Mouse (Mus musculus): ENCODE results near the gene Mpp2. TPM values are rescaled to one million over a fixed set of nuclear protein-coding genes. Genes with fewer than 3 reads are reported as not detected.

Gene Mpp2
- 100 to 1,000 TPM; 149 TPM for total RNA-seq (2021)

DNA sequence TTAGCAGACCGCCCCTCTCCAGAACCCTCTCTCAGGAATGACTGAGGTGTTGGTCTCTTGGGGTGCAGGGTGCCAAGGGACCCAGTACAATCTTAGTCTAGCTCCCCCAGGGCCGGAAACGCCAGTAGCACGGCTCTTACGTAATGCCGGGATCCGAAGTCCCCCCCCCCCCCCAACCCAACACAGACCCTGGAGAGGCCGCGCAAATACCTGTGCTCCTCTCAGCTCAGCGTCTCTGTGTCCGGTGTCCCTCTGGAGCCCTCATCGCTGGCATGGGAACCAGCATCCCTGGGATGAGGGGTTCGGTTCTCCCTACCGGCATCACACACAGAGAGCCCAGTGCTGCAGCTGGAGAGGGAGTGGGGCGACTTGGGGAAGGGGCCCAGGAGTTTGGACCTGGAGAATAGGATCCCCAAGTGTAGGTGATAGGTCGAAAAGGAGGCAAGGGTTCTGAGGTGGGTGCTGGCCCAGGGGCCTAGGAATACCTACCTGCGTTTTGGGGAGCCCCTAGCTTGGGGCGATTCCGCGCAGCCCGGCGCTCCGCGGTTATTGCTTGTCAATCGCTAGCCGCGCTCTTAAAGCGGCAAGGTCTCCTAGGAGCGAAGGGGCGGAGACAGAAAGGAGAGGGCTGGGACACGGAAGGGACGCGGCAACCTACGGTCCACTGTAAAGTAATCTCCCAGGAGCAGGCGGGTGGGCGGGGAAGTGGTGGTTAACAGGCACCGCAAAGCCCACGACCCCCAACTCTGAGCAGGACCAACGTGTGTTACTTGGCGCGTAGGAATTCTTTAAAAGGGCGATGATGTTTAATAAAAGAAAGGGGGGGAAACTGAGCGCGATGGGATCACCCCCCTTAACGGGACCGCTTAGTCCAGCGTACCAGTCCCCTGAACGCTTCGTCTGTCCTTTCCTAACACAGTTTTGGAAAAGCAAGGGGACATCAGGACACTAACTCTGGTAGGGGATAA is at the start of gene Mpp2:
Gene Mpp2 (minus strand): TSS at position 585 of the 968 bp plus-strand sequence.
- DNase-seq (ENCODE audit: extremely low spot score in 1 of 2, low spot score in 1 of 2) = peak; percentile 64 to 65

DNA sequence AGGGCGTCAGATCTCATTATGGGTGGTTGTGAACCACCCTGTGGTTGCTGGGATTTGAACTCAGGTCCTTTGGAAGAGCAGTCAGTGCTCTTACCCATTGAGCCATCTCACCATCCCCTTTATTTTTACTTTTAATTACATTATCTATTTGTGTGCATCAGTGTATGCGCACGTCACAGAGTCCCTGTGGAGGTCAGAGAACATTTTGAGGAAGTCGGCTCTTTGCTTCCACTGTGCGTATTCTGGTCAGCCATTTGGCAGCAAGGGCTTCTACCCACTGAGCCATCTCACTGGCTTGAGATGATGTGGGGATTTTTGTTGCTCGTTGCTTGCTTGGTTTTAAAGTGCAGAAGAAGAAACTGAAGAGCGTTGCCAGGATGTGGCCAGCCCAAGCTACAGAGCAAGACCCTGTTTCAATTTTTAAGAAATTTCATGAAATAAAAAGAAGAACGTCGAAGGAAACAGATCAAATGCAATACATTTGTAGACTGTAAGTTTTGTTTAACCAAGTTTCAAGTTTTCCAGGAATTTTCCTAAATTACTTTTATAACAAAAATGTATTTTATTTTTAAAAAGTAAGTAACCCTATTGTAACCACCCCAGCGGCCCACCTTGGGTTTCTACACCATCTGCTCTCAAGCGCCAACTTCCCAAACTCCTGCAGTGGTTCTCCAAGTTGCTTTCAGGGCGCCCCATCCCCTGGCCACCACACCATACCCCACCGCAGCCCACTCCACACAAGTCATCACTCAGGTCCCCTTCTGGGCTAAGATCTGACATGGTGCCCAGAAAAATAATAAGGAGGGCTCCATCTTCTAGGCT is 49.5 kb upstream of the Mpp2 start:
- peak in 1 of 2 experiments; percentile 33 for DNase-seq (ENCODE audit: extremely low spot score in 1 of 2, low spot score in 1 of 2)

DNA sequence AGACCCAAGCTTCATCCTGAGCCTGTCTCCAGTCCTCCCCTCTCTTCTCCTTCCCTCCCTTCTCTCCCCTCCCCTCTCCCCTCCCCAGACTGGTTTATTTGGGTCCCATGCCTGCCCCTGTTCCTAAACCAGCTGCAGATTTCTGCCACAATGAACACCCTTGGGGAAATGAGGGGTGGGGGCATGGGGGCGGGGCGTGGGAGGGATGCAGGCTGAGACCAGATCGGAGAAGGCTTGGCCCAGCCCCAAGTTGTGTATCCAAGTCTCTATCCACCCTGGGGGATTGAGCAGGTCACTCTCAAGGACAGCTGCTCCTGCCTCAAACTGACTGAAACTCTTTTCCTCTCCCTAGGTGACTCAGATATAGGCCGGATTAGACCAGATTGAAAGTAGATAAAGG is 46.2 kb upstream of the Mpp2 start:
- DNase-seq (ENCODE audit: extremely low spot score in 1 of 2, low spot score in 1 of 2) = no peak

DNA sequence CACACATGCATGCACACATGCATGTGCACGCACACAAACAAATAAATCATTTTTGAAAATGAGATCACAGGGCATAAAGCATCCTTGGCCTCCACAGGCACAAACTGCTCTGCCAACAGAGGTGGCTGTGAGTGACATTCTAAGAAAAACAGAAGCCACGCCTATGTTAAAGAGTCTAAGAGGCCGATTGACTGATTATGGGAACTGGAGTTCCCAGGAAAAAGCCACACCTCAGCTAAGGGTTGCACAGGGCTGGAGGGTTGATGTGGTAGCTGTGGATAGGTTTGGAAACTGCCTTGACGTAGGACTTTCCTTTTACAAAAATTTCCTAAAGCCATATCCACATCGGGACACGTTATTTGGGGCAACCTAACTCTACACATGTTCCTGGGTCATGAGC is 29.1 kb upstream of the Mpp2 start:
- no peak for DNase-seq (ENCODE audit: extremely low spot score in 1 of 2, low spot score in 1 of 2)

DNA sequence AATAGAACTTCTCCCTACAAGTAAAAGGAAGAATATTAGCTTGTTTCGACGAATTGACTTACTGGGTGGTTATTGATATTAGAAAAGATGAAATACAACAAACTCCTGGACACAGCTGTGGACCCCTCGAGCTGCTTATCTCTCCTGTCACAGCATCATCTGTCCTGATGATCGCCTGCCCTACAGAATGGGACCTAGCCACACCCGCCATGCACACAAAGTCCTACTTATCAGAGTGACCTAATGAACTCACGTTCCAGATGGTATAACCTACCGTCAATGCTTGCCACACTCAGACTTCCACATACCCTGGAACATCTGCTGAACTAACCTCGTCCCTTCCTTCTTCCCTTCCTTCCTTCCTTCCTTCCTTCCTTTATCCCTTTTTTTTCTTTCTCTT is 27.9 kb upstream of the Mpp2 start:
- no peak for DNase-seq (ENCODE audit: extremely low spot score in 1 of 2, low spot score in 1 of 2)

DNA sequence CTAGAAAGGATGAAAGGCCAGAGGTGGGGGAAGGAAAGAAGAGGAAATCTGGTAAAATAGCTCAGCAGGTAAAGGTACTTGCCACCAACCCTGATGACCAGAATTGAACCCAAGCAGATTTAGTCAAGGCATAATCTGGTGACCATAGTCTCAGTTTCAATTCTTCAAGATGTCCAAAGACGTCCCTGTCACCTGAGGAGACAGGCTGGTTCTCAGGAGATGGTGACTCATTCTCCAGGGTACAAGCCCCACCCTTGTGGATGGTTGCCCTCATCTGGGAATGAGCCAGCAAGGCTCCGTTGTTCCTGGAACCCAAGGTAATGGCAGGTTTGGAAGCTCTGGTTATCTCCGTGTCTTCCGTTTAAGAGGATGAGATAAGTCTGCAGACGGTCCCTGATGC is 23.3 kb upstream of the Mpp2 start:
- DNase-seq (ENCODE audit: extremely low spot score in 1 of 2, low spot score in 1 of 2) = no peak

DNA sequence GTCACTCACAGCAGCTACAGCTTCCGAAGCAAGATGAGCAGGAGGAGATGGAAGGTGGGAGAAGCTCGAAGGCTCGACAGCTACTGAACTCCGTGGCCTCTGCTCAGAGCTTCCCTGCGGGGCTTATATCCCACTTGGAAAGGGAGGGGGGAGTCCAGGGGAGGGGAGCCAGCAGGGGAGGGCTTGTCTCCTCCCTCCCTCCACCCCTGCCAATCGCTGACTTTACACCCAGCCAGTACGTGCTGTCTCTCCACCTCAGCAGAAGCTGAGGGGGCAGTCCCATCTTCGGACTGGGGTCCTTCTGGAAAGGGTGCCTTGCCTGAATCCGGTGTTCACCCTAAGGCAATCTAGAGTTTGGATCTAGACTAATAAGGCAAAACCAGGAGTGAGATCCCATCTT is 19.4 kb upstream of the Mpp2 start, which contains the start of gene Pyy:
Gene Pyy (minus strand): TSS at position 101 of the 400 bp plus-strand sequence.
- no peak for DNase-seq (ENCODE audit: extremely low spot score in 1 of 2, low spot score in 1 of 2)

DNA sequence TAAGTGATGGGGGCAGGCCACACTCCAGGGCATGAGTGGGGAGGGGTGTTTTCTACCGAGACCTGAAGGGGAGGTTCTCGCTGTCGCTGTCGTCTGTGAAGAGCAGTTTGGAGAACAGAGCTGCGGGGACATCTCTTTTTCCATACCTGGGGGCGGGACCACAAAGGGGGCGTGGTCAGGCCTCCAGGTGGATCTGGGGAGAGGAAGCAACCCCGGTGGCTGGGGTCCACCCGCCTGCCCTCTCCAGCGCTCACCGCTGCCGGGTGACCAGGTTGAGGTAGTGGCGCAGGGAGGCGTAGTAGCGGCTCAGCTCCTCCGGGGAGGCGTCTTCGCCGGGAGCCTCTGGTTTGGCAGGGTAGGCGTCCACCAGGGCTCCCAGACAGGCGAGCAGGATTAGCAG is 18.6 kb upstream of the Mpp2 start:
- no peak for DNase-seq (ENCODE audit: extremely low spot score in 1 of 2, low spot score in 1 of 2)

DNA sequence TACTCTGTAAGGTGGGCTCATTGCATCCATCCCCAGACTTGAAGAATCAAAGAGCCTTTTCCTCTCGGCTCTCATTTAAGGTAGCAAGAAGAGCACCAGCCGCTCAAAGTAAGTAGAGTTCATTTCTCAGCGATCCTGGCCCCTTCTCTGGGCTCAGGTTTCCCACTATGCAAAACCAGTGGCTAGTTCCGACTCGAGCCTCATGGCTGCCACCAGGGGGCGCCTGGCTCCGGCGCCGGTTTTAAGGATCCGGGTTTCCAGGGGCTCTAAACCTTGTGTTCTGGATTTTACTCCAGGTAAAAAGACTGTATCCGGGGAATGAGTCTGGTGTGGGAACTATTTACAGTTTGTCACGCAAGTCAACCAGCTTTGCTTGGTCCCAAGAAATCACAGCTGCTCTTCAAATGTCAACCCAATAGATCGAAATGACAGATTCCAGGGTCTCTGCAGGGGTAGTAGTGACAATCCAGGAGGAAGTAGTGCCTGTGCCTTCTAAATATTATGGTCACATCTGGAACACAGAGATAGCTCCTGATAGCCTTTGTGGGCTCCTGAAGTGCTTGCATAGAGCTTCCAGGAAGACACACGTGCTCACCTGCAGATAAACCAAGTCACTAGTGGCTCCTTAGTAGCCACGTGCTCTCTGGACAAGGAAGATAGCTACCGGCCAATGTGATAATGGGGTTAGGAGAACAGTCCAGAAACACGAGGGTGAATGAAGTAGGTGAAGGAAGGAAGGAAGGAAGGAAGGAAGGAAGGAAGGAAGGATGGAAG is 14.4 kb upstream of the Mpp2 start:
- DNase-seq (ENCODE audit: extremely low spot score in 1 of 2, low spot score in 1 of 2) = peak; percentile 39 to 80

DNA sequence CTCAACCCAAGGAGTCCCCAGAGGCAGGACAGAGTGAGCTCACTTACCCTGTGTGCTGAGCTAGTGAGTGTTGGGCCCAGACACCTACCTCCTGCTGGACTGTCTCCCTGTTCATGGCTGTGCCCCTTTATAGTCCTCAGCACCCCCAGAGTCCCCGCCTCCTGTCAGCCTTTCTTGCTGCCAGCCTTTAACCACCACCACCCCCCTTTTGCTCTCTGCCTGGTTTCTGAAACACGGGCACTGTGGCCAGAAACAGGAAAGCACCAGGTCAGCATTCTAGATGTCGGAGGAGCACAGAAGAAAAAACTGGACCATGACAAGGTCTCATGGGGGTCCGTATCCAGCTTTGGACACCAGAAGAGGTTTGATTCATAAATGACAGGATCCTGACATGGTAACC is 12.9 kb upstream of the Mpp2 start, which contains the start of gene Ppy:
Gene Ppy (minus strand): TSS at position 101 of the 400 bp plus-strand sequence.
- DNase-seq (ENCODE audit: extremely low spot score in 1 of 2, low spot score in 1 of 2) = no peak

DNA sequence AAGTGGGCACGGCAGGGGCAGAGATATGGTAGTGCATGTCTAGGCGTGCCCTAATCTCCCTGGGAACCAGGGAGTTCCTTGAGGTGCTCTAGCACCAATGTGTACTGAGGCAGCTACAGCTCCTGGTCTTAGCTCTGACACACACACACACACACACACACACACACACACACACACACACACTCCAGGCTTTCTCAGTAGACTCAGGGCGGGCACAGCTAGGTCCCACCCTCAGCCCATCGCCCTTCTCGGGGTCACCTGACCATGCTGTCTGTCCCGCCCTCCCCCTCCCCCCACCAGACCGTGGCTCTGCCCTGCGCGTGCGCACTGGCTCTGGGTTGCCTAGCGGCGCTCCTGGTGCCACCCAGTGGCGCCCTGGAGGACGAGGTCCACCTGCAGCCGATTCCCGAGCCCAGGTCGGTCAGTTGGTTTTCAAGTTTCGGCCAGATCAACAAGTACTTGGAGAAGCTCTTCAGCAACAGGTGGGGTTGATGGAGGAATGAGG is 8.6 kb upstream of the Mpp2 start:
- peak; percentile 61 to 71 for DNase-seq (ENCODE audit: extremely low spot score in 1 of 2, low spot score in 1 of 2)

DNA sequence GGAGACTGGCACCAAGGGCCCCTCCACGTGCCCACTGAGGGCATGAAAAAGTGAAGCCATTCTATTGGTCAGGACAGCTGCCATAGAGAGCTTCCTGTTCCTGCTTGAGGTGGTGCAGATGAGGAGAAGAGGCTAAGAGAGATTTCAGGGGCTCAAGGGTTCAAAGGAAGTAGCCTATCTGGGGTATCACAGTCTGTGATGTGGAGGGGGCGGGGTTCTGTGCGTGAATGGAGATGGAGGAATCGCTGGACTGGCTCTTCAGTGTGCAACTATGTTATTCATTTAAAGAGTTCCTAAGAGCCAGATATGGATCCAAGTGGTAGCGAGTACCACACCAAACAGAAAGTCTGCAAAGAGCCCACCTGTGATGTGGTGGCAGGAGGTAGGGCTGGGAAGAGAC is 8.1 kb upstream of the Mpp2 start:
- no peak for DNase-seq (ENCODE audit: extremely low spot score in 1 of 2, low spot score in 1 of 2)

DNA sequence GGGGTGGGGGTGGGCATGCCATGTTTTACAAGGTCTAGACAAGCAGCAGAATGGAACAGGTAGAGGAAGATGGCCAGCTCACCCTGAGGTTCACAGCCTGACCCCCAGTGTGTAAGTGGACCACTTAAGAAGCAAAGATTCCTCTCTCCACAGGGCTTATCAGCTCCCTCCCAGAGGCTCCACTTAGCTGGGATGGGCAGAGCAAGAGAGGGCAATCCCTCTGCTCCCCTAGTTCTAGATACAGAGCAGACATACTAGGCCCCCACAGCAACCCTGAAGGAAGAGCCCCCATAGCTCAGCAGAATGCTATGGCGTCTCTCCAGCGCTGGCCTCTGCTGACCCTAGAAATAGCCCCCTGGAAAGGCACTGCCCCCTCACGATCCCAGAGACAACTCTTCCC is 7.4 kb upstream of the Mpp2 start:
- DNase-seq (ENCODE audit: extremely low spot score in 1 of 2, low spot score in 1 of 2) = no peak

DNA sequence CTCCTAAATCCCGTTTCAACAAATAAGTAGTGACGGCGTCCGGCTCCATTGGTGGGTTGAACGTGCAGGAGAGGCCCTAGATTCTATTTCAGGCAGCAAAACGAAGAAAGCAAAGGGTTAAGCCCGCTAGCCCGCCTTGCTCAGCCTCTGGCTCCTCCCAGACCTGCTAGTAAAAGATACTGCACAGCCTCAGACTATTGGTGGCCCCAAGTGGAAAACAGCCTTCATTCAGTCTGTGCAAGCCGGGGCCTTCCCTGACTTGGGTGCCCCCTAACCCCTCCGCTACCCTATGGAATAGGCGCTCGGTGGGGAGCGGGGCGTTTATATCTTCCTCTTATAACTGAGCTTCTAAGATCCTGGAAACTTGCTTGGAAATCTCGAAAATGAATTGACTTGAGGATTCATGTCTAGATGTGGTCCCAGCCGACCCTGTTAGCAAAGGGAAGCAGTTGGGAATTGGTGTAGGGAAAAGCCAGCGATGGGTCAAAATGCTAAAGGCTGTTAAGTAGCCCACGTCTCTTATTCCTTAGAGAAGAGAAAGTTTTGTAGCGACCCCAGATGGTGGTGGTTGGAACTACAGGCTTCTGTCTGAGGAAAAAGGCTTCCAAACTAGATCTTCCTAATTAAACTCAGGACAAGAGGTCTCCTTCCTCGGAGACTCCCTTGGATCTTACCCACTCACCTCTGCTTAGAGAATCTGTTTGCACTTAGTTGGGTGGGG is 933 bp upstream of the Mpp2 start:
- peak; percentile 58 to 88 for DNase-seq (ENCODE audit: extremely low spot score in 1 of 2, low spot score in 1 of 2)

DNA sequence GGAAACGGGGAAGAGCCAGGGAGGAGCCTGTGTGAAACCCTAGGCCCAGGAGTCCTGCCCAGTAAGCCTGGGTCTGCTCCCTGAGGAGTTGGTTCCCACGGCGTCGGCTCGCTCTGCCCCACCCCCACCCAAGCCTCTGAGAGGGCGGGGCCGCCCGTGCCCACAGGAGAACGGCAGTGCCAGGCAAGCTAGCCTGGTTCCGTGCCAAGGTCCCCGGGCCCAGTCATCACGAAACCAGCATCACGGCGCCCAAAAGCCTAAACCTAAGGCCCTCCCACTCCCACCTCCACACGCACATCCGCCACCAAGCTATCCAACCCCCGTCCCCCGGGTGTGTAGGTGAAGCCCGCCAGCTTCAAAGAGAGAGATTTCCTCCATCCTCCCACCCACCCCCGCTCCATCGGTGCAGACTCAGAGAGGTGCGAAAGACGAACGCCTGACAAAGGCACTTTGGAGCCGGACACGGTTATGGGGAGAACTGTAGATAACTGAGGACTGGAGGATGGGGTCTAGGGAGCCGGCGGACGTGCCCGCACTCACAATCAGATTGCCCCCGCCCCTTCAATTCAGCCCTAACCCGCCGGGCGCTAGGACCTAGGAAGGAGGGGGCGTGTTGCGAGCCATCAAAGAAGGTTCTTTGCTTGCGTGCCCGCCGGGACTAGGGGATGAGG is 1.1 kb downstream of the Mpp2 start:
- peak; percentile 76 to 81 for DNase-seq (ENCODE audit: extremely low spot score in 1 of 2, low spot score in 1 of 2)

DNA sequence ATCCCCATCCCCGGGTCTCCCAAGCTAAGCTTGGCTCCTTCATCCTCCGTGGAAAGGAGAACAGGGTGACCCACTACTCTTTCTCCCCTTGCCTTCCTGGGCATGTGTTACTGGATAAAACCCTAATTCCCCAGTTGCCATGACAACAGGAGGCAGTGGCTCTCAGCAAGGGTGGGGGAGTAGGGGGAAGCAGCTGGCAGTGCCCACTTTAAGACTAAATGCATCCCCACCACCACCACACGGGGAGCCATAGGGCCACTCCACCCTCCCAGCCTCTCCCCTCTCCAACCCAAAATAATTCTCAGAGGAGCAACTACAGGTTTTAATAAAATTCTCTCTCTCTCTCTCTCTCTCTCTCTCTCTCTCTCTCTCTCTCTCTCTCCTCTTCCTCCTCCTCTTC is 2.0 kb downstream of the Mpp2 start:
- DNase-seq (ENCODE audit: extremely low spot score in 1 of 2, low spot score in 1 of 2) = peak; percentile 47 to 52

DNA sequence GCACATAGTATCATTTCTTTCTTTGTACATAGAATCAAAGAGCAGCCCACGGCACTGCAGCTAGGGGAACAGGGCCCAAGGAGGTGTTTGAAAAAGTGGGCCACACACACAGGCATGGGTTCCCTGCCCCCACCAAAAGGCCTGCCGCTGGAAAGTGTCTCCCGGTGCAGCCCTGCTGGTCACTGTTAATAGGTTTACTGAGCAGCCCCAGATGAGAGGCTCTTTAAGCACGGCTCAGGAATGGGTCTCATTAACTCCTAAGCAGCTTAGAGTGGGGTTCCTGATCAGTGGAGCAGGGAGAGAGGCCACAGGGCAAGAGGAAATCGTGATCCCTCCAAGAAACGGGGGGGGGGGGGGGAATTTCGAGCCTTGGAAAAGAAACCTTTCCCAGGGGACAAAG is 4.2 kb downstream of the Mpp2 start:
- DNase-seq (ENCODE audit: extremely low spot score in 1 of 2, low spot score in 1 of 2) = no peak

DNA sequence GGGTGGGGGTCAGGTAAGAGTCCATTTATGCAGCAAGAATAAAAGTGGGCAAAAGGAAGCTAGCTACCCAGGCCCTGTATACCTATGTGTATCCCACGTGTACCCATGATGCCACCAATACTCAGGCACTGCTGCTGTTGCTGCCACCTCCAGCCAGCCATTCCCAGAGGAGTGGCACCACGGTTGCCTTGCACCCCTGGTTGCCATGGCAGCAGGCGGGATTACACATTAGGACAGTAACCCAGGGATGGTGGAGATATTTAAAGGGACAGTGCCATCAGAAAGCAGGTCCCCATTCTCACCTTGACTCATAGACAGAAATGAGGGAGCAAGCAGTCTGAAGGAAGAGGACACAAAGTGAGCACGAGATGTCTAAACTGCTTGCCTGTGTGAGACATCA is 5.1 kb downstream of the Mpp2 start:
- DNase-seq (ENCODE audit: extremely low spot score in 1 of 2, low spot score in 1 of 2) = no peak

DNA sequence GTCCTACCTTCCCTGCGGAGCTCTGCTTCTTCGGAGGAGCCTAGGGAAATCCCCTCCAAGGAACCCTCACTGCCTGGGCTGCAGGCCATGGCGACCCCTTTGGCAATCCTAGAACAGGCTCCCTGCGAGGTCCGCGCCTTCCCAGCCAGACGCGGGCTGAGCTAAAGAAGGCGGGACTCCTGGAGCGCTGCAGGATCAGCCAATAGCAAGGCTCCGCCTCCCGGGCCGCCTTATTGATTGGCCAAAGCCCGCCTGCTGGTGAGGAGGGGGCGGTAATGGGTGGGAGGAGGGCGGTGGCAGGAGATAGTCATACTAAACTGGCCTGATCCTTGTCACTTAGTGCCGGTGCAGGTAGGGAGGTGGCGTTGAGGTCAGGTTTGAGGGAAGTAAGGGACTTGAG is 6.0 kb downstream of the Mpp2 start:
- DNase-seq (ENCODE audit: extremely low spot score in 1 of 2, low spot score in 1 of 2) = peak; percentile 65 to 69
